Mouse (Mus musculus): Measurements from ENCODE around the gene Tfpt. TPM values are rescaled to one million over a fixed set of nuclear protein-coding genes. Genes with fewer than 3 reads are reported as not detected.

Tfpt gene
- polyA plus RNA-seq (2014; fragmentation: Nextera tagmentation; extraction: Ambion mirVana) = 22.3 and 22.4 TPM in 2 replicates

DNA sequence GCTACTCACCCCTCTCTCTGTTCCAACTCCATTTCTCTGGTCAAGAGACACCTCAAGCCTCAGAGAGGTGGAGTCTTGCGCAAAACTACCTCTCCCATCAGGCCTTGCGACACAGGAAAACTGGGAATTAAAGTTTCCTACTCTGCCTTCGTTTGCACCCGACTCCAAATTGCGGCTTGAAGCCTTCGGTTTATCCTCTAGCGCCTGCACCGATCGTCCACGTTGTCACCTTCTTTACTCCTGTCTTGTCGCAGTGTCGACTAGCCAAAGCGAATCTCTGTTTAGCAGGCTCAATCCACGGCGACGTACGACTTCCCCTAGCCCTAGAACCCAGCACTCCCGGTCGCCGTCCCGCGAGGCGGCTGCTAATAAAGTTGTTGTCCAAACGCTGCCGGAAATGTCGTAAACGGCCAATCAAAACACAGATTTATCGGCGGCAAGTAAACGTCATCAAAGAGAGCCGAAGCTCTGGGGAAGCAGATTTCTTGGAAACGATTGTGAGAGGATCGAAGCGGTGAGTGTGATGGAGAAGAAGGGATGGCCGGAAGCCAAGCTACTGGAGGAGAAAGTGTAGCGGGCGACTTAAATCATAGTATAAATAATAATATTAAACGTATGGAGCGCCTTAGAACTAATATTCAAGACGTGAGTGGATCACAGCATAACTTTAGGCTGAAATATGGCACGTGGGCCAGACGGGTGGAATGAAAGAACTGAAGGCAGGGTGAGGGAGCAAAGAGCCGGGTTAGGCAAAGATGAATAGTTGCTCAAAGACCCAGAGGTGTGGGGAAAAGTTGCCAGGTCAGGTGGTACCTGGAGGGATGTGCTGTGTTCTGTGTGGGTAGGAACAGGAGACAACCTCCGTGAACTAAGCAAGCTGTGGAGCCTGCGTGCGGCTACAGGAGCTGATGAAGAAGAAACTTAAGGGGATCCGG lies at the start of gene Tfpt, which contains the start of gene Prpf31:
Tfpt (minus strand) TSS at position 387 of the 935 bp plus-strand sequence.
Prpf31 (plus strand) TSS at position 443 of the 935 bp plus-strand sequence.
- Histone ChIP-seq H3K36me3 (ENCODE audit: control insufficient read depth, insufficient read depth, low read length) (peaks cover 14% of the 10 kb centered on the region; the same call in 1 of the 2 replicates), H3K9me3 (ENCODE audit: control insufficient read depth, low read depth, low read length) (no peaks in the 10 kb centered on the region), H3K4me2 (replicated peaks; ENCODE audit: low read depth, low read length) (peak within 1 kb of the TSS; percentile 98), H3K4me1 (ENCODE audit: control insufficient read depth, insufficient read depth, low read length) (peaks cover 18% of the 10 kb centered on the region), H3K27me3 (ENCODE audit: control insufficient read depth, insufficient read depth, low read length) (no peaks in the 10 kb centered on the region), H3K4me3 (ENCODE audit: low read depth, low read length) (peak within 1 kb of the TSS; percentile 73), H3K27ac (ENCODE audit: low read length) (peak within 1 kb of the TSS; percentile 61; the same call in 1 of the 2 replicates), H3K9ac (replicated peaks; ENCODE audit: low read depth, low read length) (peak within 1 kb of the TSS; percentile 80)
- WGBS = 1% methylated on average over 47 of the region's 47 CpGs
- ATAC-seq (ENCODE audit: insufficient number of reproducible peaks, insufficient read depth, low FRiP score, low read depth) = peak; percentile 84

DNA sequence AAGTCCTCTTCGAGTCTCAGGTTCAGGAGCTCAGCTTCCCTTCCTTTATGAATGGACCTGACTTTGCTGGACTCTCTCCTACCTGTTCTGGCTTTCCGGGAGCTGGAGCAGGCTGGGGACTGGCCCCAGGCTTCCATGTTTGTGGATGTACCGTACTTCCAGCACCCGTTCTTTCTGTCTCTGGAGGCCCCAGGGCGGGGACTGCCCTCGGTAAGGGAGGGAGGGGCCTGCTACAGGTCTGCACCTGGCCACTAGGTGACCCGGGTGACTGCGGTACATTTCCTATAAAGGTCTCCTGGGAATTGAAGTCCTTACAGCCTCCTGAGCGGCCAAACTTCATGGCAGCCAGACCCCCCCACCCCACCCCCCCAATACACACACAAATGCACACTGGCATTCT lies 47.6 kb upstream of the Tfpt start, which contains the start of gene Tmc4:
Tmc4 (minus strand) TSS at position 212 of the 400 bp plus-strand sequence.
- Histone ChIP-seq H3K4me1 (ENCODE audit: control insufficient read depth, insufficient read depth, low read length) (no peaks in the 10 kb centered on the region), H3K9me3 (ENCODE audit: control insufficient read depth, low read depth, low read length) (no peaks in the 10 kb centered on the region), H3K4me2 (replicated peaks; ENCODE audit: low read depth, low read length) (peak within 1 kb of the TSS; percentile 45), H3K36me3 (ENCODE audit: control insufficient read depth, insufficient read depth, low read length) (no peaks in the 10 kb centered on the region; the same call in 1 of the 2 replicates), H3K9ac (replicated peaks; ENCODE audit: low read depth, low read length) (no peak within 1 kb of the TSS; the same call in 1 of the 2 replicates), H3K27ac (ENCODE audit: low read length) (peak within 1 kb of the TSS; percentile 28; the same call in 1 of the 2 replicates), H3K4me3 (ENCODE audit: low read depth, low read length) (peak within 1 kb of the TSS; percentile 26), H3K27me3 (ENCODE audit: control insufficient read depth, insufficient read depth, low read length) (no peaks in the 10 kb centered on the region)
- ATAC-seq (ENCODE audit: insufficient number of reproducible peaks, insufficient read depth, low FRiP score, low read depth) = peak; percentile 82
- WGBS = 49% methylated on average over 9 of the region's 9 CpGs

DNA sequence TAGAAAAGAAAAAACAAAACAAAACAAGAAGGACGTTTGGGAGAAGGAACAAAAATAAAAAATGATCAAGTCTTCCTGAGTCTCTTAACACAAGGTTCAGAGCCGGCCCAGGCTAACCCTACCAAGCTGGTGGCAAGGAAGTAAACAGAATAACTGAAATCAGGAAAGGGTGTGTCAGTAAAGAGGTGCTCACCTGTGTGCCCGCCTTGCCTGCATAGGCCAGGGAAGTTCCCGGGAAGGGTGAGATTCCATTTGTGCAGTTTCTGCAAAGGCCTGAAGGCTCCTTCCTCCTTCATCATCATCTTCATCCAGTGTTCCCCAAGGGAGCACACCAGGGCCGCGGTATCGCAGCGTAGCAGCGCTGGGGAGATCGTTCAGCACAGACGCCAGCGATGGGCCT lies 46.6 kb upstream of the Tfpt start:
- peak; percentile 53; the same call in 1 of the 2 replicates for ATAC-seq (ENCODE audit: insufficient number of reproducible peaks, insufficient read depth, low FRiP score, low read depth)
- H3K9ac ChIP-seq (replicated peaks; ENCODE audit: low read depth, low read length) = no peak overlapping the region; the same call in 1 of the 2 replicates
- peak overlapping the region; percentile 26 for H3K4me3 ChIP-seq (ENCODE audit: low read depth, low read length)
- no peaks in the 10 kb centered on the region for H3K9me3 ChIP-seq (ENCODE audit: control insufficient read depth, low read depth, low read length)
- 81% methylated on average over 12 of the region's 12 CpGs for WGBS
- H3K27ac ChIP-seq (ENCODE audit: low read length) = no peak overlapping the region; the same call in 1 of the 2 replicates
- H3K4me2 ChIP-seq (replicated peaks; ENCODE audit: low read depth, low read length) = peak overlapping the region; percentile 45
- no peaks in the 10 kb centered on the region for H3K27me3 ChIP-seq (ENCODE audit: control insufficient read depth, insufficient read depth, low read length)
- H3K4me1 ChIP-seq (ENCODE audit: control insufficient read depth, insufficient read depth, low read length) = no peaks in the 10 kb centered on the region
- H3K36me3 ChIP-seq (ENCODE audit: control insufficient read depth, insufficient read depth, low read length) = no peaks in the 10 kb centered on the region; the same call in 1 of the 2 replicates

DNA sequence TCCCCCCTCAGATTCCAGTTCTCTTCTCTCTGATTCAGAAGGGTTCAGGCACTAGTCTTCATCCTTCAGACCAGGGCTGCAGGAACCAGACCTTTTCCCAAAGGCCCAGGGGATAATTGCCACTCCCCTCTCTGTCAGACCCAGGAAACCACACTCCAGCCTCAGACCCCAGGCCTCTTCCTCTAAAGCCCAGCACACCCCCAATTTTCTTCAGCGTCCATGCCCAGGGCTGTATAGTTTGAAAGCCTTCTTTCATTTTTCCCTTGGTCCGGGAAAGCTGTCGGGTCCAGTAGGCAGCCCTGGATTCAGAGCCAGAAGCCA lies 45.5 kb upstream of the Tfpt start:
- no peak overlapping the region for H3K27ac ChIP-seq (ENCODE audit: low read length)
- WGBS = 82% methylated on average over 3 of the region's 3 CpGs
- no peaks in the 10 kb centered on the region; the same call in 1 of the 2 replicates for H3K36me3 ChIP-seq (ENCODE audit: control insufficient read depth, insufficient read depth, low read length)
- ATAC-seq (ENCODE audit: insufficient number of reproducible peaks, insufficient read depth, low FRiP score, low read depth) = no peak
- no peaks in the 10 kb centered on the region for H3K4me1 ChIP-seq (ENCODE audit: control insufficient read depth, insufficient read depth, low read length)
- H3K9ac ChIP-seq (replicated peaks; ENCODE audit: low read depth, low read length) = no peak overlapping the region
- no peak overlapping the region for H3K4me2 ChIP-seq (replicated peaks; ENCODE audit: low read depth, low read length)
- H3K27me3 ChIP-seq (ENCODE audit: control insufficient read depth, insufficient read depth, low read length) = no peaks in the 10 kb centered on the region
- no peak overlapping the region for H3K4me3 ChIP-seq (ENCODE audit: low read depth, low read length)
- H3K9me3 ChIP-seq (ENCODE audit: control insufficient read depth, low read depth, low read length) = no peaks in the 10 kb centered on the region

DNA sequence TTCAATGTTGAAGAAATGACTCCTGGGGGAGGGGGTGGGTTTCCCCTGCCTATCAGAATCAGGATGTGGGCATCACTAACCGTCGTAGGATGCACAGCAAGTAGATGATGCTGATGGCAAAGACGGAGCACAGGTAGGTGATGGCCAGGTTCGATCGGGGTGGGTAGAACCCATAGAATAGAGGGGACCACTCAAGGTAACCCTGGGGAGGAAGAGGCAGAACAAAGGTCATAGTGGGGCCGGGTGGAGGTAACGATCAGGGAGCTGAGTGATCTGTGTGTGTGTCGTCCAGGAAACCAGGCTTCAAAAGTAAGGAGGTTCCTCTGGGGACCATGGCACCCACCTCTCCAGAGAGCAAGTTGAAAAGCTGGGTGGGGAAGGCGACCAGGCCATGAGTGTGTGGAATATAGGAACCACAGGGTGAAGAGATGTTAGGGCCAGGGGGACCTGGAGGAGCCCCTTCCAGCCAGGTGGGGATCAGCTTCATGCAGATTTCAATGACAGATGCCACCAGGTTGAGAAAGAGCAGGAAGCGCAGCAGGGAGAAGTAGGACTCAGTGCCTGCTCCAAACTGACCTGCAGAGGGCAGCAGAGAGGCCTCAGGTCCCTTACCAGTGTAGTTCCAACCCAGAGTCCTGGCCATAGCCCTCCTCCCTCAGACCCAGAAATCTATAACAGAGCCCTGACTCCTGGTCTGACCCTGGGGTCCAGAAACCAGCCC lies 44.9 kb upstream of the Tfpt start:
- Histone ChIP-seq H3K27ac (ENCODE audit: low read length) (no peak overlapping the region), H3K4me3 (ENCODE audit: low read depth, low read length) (no peak overlapping the region), H3K9me3 (ENCODE audit: control insufficient read depth, low read depth, low read length) (no peaks in the 10 kb centered on the region), H3K4me1 (ENCODE audit: control insufficient read depth, insufficient read depth, low read length) (no peaks in the 10 kb centered on the region), H3K27me3 (ENCODE audit: control insufficient read depth, insufficient read depth, low read length) (no peaks in the 10 kb centered on the region), H3K36me3 (ENCODE audit: control insufficient read depth, insufficient read depth, low read length) (no peaks in the 10 kb centered on the region; the same call in 1 of the 2 replicates), H3K9ac (replicated peaks; ENCODE audit: low read depth, low read length) (no peak overlapping the region), H3K4me2 (replicated peaks; ENCODE audit: low read depth, low read length) (no peak overlapping the region)
- ATAC-seq (ENCODE audit: insufficient number of reproducible peaks, insufficient read depth, low FRiP score, low read depth) = peak; percentile 76; the same call in 1 of the 2 replicates
- WGBS = 73% methylated on average over 10 of the region's 10 CpGs

DNA sequence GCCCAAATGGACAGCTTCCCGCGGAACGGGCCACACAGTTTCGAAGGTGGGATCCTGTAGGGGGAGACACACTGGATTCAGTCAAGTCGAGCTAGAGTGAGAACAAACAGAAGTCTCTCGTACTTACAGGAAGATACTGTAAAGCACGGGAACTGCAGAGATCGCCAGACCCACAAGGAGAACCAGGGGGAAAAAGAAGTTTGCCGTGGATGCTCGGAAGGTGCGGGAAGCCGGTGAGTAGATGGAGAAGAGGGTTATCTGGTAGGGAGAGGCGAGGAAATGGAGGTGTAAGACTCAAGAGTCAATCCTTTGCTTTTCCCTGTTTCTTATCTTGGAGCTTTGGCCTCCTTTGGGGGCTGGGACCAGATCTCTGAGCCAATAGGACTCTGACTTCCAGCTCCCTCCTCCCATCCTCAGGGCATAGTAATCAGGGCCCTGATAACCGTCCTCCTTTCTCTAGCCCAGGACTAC lies 37.2 kb upstream of the Tfpt start:
- no peak for ATAC-seq (ENCODE audit: insufficient number of reproducible peaks, insufficient read depth, low FRiP score, low read depth)
- no peak overlapping the region for H3K9ac ChIP-seq (replicated peaks; ENCODE audit: low read depth, low read length)
- H3K27ac ChIP-seq (ENCODE audit: low read length) = peak overlapping the region; percentile 22; the same call in 1 of the 2 replicates

DNA sequence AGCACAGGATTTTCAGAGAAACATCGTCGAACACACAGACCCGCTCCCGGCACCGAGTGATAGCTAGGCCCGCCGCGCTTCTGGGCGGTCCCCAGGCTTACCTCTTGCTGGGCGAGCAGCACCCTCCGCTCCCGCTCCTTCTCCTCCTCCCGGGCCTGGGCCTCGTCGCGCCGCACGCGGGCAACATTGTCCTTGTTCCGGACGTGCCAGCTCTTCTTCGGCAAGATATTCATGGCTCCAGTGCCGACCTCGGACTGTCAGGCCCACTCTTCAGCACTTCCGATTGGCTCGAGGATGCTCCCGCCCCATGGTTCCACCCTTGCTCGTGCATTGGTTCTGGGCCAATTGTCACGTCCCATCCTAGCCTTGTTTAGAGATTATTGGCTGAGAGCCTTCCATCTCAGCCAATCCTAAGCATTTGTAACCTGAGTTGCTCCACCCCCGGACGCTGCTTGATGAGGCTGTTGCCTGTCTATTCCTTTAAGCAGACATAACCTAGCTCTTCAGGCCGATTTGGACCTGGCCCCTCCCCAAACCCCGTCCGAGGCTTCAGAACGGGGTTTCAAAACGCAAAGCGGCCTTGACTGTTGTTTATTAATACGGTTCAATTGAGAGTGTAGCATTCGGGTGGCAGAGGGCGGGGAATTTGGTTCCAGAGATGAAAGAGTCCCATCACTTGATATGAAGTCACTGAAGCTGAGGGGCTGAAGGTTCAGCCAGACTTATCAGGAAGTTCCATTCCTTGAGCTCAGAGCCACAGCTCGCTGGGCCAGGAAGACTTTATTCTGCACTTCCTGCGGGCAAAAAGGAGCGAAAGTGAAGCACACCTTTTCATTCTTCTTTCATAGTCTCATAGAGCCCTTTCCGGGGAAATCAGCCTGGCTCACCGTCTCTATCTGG lies 35.7 kb upstream of the Tfpt start, which contains the start of gene Leng1:
Leng1 (minus strand) TSS at position 626 of the 900 bp plus-strand sequence.
- ATAC-seq (ENCODE audit: insufficient number of reproducible peaks, insufficient read depth, low FRiP score, low read depth) = peak; percentile 99
- 4% methylated on average over 45 of the region's 45 CpGs for WGBS

More for the DNA sequence above, 37.2 kb upstream of the Tfpt start:
- 17% methylated on average over 14 of the region's 14 CpGs for WGBS
- Histone ChIP-seq H3K27me3 (ENCODE audit: control insufficient read depth, insufficient read depth, low read length) (no peaks in the 10 kb centered on the region), H3K4me3 (ENCODE audit: low read depth, low read length) (no peak overlapping the region), H3K4me1 (ENCODE audit: control insufficient read depth, insufficient read depth, low read length) (0 out of 2 replicates have a peak, but pooled peaks cover 10% of the 10 kb centered on the region), H3K4me2 (replicated peaks; ENCODE audit: low read depth, low read length) (peak overlapping the region; percentile 20), H3K36me3 (ENCODE audit: control insufficient read depth, insufficient read depth, low read length) (peaks cover 11% of the 10 kb centered on the region; the same call in 1 of the 2 replicates), H3K9me3 (ENCODE audit: control insufficient read depth, low read depth, low read length) (no peaks in the 10 kb centered on the region)

More for the DNA sequence above, 35.7 kb upstream of the Tfpt start, which contains the start of gene Leng1:
- Histone ChIP-seq H3K4me2 (replicated peaks; ENCODE audit: low read depth, low read length) (peak within 1 kb of the TSS; percentile 49), H3K9me3 (ENCODE audit: control insufficient read depth, low read depth, low read length) (no peaks in the 10 kb centered on the region), H3K27me3 (ENCODE audit: control insufficient read depth, insufficient read depth, low read length) (no peaks in the 10 kb centered on the region), H3K27ac (ENCODE audit: low read length) (peak within 1 kb of the TSS; percentile 88), H3K4me1 (ENCODE audit: control insufficient read depth, insufficient read depth, low read length) (0 out of 2 replicates have a peak, but pooled peaks cover 10% of the 10 kb centered on the region), H3K36me3 (ENCODE audit: control insufficient read depth, insufficient read depth, low read length) (peaks cover 19% of the 10 kb centered on the region), H3K4me3 (ENCODE audit: low read depth, low read length) (peak within 1 kb of the TSS; percentile 59), H3K9ac (replicated peaks; ENCODE audit: low read depth, low read length) (peak within 1 kb of the TSS; percentile 59)

All from stomach, embryonic 14.5 days (tissue).